Mouse (Mus musculus): ENCODE results near the gene Aen.
A peak's percentile ranks its signal among the peaks of the same experiment; 100 is the strongest.

Gene Aen

DNA sequence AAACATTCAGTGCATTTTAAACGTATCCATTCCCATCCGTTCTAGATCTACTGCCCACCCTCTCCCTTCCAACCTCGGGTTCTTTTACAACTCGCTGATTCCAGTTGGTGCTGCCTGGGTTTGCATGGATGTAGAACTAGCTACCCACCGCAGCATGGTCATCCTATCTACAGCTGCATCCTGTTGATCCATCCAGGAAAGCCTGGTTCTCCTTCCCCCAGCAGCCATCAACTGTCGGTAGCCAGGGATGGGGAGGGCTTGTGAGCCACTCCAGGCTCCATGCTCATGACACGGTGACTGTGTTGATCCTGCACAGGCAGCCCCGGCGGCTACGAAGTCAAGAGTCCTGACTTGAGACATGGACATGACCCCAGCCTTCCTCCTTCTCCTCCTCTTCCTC, 1.7 kb upstream of the Aen start:
- no peak for DNase-seq (ENCODE audit: low spot score)

GRCm38 (mm10) chr7:78895021-78895652, 517 bp upstream of the Aen start:
- no peak for DNase-seq (ENCODE audit: low spot score)

- DNase-seq (ENCODE audit: low spot score): no peak
These were observed 1.9 kb downstream of the Aen start for GRCm38 (mm10) chr7:78897567-78897966.

- no peak for DNase-seq (ENCODE audit: low spot score)
These were observed 7.7 kb downstream of the Aen start for GRCm38 (mm10) chr7:78903174-78903870.

DNA sequence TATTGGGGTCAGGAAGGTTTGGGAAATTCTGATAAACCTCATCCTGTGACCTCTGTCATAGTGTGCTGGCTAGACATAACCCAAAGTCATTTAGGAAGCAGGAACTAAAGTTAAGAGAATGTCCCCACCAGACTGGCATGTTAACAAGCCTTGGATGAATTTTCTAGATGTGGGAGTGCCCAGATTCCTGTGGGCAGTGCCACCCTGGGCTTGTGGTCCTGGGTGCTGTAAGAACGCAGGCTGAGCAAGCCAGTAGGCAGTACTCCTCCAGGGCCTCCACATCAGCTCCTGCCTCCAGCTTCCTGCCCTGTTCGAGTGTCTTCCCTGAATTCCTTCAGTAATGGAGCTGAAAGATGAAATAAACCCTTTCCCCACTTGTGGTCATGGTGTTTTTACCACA, 8.5 kb downstream of the Aen start:
- DNase-seq (ENCODE audit: low spot score): no peak

DNA sequence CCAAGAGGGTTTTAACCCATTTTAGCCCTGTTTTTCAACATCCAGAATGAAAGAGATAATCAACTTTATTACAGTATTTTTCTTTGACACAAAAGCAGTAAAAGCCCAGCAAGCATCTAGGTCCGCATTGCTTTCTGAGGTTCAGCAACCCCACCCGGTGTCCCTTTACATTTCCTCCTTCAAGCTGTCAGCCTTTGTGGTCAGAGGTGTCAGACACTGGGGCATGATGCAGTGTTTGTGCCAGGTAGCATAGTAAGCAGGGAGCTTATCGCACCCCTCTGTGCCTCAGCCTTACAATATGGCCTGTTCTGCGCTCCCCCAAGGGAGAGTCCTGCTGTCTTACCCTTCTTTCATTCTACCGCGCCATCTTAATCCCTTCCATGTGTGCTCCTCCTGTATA, 13.4 kb downstream of the Aen start:
- no peak for DNase-seq (ENCODE audit: low spot score)

GRCm38 (mm10) chr7:78910336-78911098, 14.9 kb downstream of the Aen start:
- peak; percentile 56 for DNase-seq (ENCODE audit: low spot score)

DNA sequence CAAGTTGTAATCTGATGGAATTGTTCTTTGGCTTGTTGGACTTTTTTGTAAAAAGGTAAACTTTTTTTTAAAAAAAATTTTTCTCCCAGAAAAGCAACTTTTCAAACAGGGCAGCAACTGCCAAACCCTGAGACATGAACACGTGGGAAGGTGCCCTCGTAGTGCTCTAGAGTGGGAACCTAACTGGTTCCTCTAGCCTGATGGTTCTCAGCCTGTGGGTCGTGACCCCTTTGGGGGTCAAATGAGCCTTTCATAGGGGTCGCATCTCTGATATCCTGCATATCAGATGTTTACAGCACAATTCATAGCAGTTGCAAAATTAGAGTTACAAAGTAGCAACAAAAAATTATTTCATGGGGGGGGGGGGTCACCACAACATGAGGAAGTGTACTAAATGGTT, 15.6 kb downstream of the Aen start:
- DNase-seq (ENCODE audit: low spot score): no peak

DNA sequence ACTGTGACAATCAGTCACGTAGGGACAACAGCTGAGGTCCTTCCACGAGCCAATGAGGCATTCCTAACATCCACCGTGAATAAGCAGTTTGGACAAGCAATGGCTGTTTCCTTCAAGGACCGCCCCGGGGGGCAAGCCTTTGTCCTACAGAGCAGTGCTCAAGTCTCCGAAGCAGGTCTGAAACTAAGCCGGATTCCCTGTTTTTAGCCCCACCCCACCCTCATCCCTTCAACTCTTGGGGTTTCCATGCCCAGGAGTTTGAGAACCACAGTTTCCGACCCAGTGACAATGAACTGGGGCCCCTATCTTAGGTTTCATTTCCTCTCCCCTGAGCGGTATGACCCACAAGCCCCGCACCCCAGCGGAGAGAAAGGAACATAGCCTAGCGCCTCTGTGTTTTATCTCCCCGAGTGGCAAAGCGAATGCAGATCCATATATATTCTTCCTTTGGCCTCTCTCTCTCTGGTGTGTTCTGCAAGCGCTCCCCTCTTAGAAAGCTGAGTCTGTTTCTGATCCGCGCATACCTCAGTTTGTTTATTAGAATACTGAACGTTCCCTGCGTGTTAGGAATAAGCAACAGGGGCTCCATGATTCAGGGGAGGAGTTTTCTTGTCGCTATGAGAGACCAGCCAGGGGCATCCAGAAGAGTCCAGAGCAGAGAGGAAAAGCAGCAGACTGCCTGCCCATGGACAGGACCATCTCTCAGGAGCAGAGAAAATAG, 16.8 kb downstream of the Aen start:
- DNase-seq (ENCODE audit: low spot score): peak; percentile 41

GRCm38 (mm10) chr7:78912974-78913474, 17.4 kb downstream of the Aen start, which contains the start of gene Isg20:
Isg20 (plus strand) TSS chr7:78913424.
- DNase-seq (ENCODE audit: low spot score): no peak

DNA sequence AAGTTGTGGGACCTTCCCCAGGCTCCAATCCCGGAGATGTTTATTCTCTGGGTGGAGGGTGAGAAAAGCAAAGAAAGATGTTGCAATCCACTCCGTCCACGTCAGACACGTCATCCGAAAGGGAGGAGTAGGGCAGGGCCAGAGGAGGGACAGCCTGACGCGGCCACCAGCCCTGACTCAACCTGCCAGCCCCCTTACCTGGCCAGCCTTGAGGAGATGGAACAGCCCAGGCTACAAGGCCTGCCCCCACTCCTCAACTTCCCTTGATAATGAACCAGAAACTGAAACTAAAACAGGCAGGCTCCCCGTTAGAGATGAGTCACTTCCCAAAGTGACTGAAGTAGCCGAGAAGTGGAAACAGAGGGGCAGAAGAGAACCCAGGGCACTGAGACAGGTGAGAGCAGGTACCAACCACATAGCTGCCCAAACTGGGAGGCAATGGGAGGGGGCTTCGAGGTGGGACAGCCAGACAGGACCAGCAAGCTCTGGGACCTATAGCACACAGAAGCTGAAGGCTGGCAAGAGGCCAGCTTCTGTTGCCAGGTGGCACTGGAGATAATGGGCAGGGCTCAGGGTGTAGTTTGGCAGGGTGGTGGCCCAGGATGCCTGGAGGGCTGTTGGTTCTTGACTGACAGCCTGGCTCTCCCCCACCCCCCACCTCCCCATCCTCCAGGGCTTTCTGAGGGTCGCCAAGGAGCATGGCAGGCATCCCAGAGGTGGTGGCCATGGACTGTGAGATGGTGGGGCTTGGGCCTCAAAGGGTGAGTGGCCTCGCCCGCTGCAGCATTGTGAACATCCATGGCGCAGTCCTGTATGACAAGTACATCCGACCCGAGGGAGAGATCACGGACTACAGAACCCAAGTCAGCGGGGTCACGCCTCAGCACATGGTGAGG, 18.2 kb downstream of the Aen start:
- DNase-seq (ENCODE audit: low spot score): peak; percentile 84

GRCm38 (mm10) chr7:78914545-78914845, 18.8 kb downstream of the Aen start:
- no peak for DNase-seq (ENCODE audit: low spot score)

GRCm38 (mm10) chr7:78914896-78915510, 19.3 kb downstream of the Aen start:
- peak; percentile 62 for DNase-seq (ENCODE audit: low spot score)

DNA sequence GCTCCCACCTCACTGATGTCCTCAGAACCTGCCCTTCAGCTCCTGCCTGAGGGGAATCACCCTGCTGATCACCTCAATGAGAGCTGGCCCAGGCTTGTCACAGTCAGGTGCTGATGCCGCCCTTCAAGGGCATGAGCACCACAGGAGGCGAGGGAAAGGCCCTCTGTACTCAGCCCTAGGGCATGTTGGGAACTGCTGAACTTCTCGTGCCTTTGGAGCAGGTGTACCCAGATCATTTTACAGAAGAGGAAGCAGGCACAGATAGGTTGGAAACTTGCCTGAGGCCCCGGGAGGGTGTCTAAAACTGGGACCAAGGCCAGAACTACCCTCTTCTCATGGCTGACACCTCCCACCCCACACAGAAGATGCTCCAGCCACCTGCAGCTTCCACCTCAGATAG, 23.0 kb downstream of the Aen start:
- no peak for DNase-seq (ENCODE audit: low spot score)

GRCm38 (mm10) chr7:78922506-78922905, 26.9 kb downstream of the Aen start:
- DNase-seq (ENCODE audit: low spot score): no peak

GRCm38 (mm10) chr7:78924300-78924699, 28.6 kb downstream of the Aen start:
- peak; percentile 58 for DNase-seq (ENCODE audit: low spot score)

- DNase-seq (ENCODE audit: low spot score): no peak
These were observed 29.1 kb downstream of the Aen start for GRCm38 (mm10) chr7:78924796-78925195.

GRCm38 (mm10) chr7:78925680-78926079, 30.0 kb downstream of the Aen start:
- no peak for DNase-seq (ENCODE audit: low spot score)

- no peak for DNase-seq (ENCODE audit: low spot score)
These were observed 30.5 kb downstream of the Aen start for GRCm38 (mm10) chr7:78926156-78926555.

- no peak for DNase-seq (ENCODE audit: low spot score)
These were observed 31.6 kb downstream of the Aen start for GRCm38 (mm10) chr7:78927266-78927665.
